Mouse (Mus musculus) midbrain, postnatal 0 days (tissue): ENCODE measurements at regions not wholly inside any gene's neighbourhood (a gene's known extent, or its start where the extent isn't known, plus 50 kb on each side); places are given as distances from the start of the nearest gene placed in this dataset.

Experiments
- ATAC-seq: fragments of 200-750 bp; cut with Nextera tagmentation; 2 replicates; pipeline ENCODE4 v1.8.0; 2017; ENCODE audit warnings: moderate number of reproducible peaks, mild to moderate bottlenecking, moderate TSS enrichment, moderate library complexity; ENCODE audit not compliant: low FRiP score
- DNase-seq: peaks from one replicate; pipeline ENCODE4 v3.0.0-alpha.2; 2015; ENCODE audit warnings: low spot score
- H3K27ac ChIP-seq: fragments of 300-500 bp; sonication (generic); 2 replicates; pipeline ENCODE4 v1.5.1; 2014; ENCODE audit warnings: low read depth, mild to moderate bottlenecking, low read length, mixed read lengths
- H3K27me3 ChIP-seq: fragments of 300-500 bp; sonication (generic); 2 replicates; pipeline ENCODE4 v1.6.1; 2014; ENCODE audit warnings: low read length, control low read depth, mixed read lengths; ENCODE audit not compliant: insufficient read depth
- H3K36me3 ChIP-seq: fragments of 300-500 bp; sonication (generic); 2 replicates; pipeline ENCODE4 v1.6.1; 2014; ENCODE audit warnings: low read length, control low read depth, mixed read lengths; ENCODE audit not compliant: insufficient read depth
- H3K4me1 ChIP-seq: fragments of 300-500 bp; sonication (generic); 2 replicates; pipeline ENCODE4 v1.6.1; 2014; ENCODE audit warnings: mild to moderate bottlenecking, control low read depth, antibody characterized with exemption, low read length, mixed read lengths; ENCODE audit not compliant: insufficient read depth
- H3K4me2 ChIP-seq: fragments of 300-500 bp; sonication (generic); 2 replicates; pipeline ENCODE4 v1.6.1; 2014; ENCODE audit warnings: low read depth, mild to moderate bottlenecking, low read length, mixed read lengths; ENCODE audit not compliant: poor library complexity, severe bottlenecking
- H3K4me3 ChIP-seq: fragments of 300-500 bp; sonication (generic); 2 replicates; pipeline ENCODE4 v1.5.1; 2014; ENCODE audit warnings: low read depth, mild to moderate bottlenecking, low read length, moderate library complexity
- H3K9ac ChIP-seq: fragments of 300-500 bp; sonication (generic); replicated peaks from 2 replicates; pipeline ENCODE4 v1.6.1; 2014; ENCODE audit warnings: mild to moderate bottlenecking, low read length, moderate library complexity, mixed read lengths; ENCODE audit not compliant: poor library complexity, severe bottlenecking
- H3K9me3 ChIP-seq: fragments of 300-500 bp; sonication (generic); 2 replicates; pipeline ENCODE4 v1.6.1; 2016; ENCODE audit warnings: low read length, control low read depth
- CTCF ChIP-seq: IDR thresholded peaks from 2 replicates; pipeline ENCODE4 v1.5.1; 2016; ENCODE audit warnings: antibody characterized with exemption, mild to moderate bottlenecking
- WGBS: fragments of 180-500 bp; shearing (Covaris S2); extraction: QIAGEN DNeasy Blood & Tissue Kit; methylation state at CpG from one replicate; pipeline ENCODE4 v1.1.7; 2014; 5-methylcytosine and 5-hydroxymethylcytosine counted together

- Histone ChIP-seq H3K4me3 (no peak overlapping the region), H3K36me3 (no peaks in the 10 kb centered on the region), H3K27me3 (no peaks in the 10 kb centered on the region), H3K4me1 (no peaks in the 10 kb centered on the region), H3K27ac (no peak overlapping the region), H3K9ac (no peak overlapping the region), H3K9me3 (no peaks in the 10 kb centered on the region), H3K4me2 (no peak overlapping the region)
- TF ChIP-seq CTCF: no peak
- whole genome bisulfite sequencing: 41% methylated on average over 16 of the region's 16 CpGs
- ATAC-seq: no peak
- DNase-seq: no peak
Measured at GRCm38 (mm10) chr1:71995573-71996233, 216.4 kb downstream of the Mreg start.

GRCm38 (mm10) chr1:71990936-71991335, 221.2 kb downstream of the Mreg start:
- DNase-seq: no peak
- Histone ChIP-seq H3K4me2 (no peak overlapping the region), H3K36me3 (no peaks in the 10 kb centered on the region), H3K27me3 (no peaks in the 10 kb centered on the region), H3K4me3 (no peak overlapping the region), H3K4me1 (no peaks in the 10 kb centered on the region), H3K27ac (no peak overlapping the region), H3K9me3 (no peaks in the 10 kb centered on the region), H3K9ac (no peak overlapping the region)
- WGBS: 93% methylated on average over 3 of the region's 3 CpGs
- no peak for ATAC-seq
- TF ChIP-seq CTCF: no peak

- Histone ChIP-seq H3K27me3 (no peaks in the 10 kb centered on the region), H3K9me3 (no peaks in the 10 kb centered on the region), H3K4me2 (no peak overlapping the region), H3K4me1 (no peaks in the 10 kb centered on the region), H3K4me3 (no peak overlapping the region), H3K9ac (no peak overlapping the region), H3K36me3 (no peaks in the 10 kb centered on the region), H3K27ac (no peak overlapping the region)
- no peak for TF ChIP-seq CTCF
- DNase-seq (no peak), ATAC-seq (no peak)
- WGBS: 88% methylated on average over 3 of the region's 3 CpGs
Measured at GRCm38 (mm10) chr1:71988086-71988485, 224.0 kb downstream of the Mreg start.

- H3K36me3 ChIP-seq: no peaks in the 10 kb centered on the region
- WGBS: 97% methylated on average over 1 of the region's 1 CpGs
- no peak overlapping the region for H3K27ac ChIP-seq
- no peaks in the 10 kb centered on the region for H3K4me1 ChIP-seq
- H3K9ac ChIP-seq: no peak overlapping the region
- no peak overlapping the region for H3K4me2 ChIP-seq
- no peak for TF ChIP-seq CTCF
- ATAC-seq (no peak), DNase-seq (no peak)
- H3K4me3 ChIP-seq: no peak overlapping the region
- no peaks in the 10 kb centered on the region for H3K9me3 ChIP-seq
- H3K27me3 ChIP-seq: no peaks in the 10 kb centered on the region
Measured at GRCm38 (mm10) chr1:71986047-71986446, 226.1 kb downstream of the Mreg start.

- TF ChIP-seq CTCF: no peak
- no peak overlapping the region for H3K4me2 ChIP-seq
- ATAC-seq (no peak), DNase-seq (no peak)
- no peak overlapping the region for H3K27ac ChIP-seq
- H3K9me3 ChIP-seq: no peaks in the 10 kb centered on the region
- no peak overlapping the region for H3K4me3 ChIP-seq
- no peaks in the 10 kb centered on the region for H3K27me3 ChIP-seq
- H3K4me1 ChIP-seq: no peaks in the 10 kb centered on the region
- no peaks in the 10 kb centered on the region for H3K36me3 ChIP-seq
- WGBS: 87% methylated on average over 7 of the region's 7 CpGs
- no peak overlapping the region for H3K9ac ChIP-seq
Measured at GRCm38 (mm10) chr1:71983786-71984185, 228.3 kb downstream of the Mreg start.

GRCm38 (mm10) chr1:71982423-71983262, 229.5 kb downstream of the Mreg start:
- H3K4me1 ChIP-seq: no peaks in the 10 kb centered on the region
- DNase-seq: no peak
- H3K27me3 ChIP-seq: no peaks in the 10 kb centered on the region
- TF ChIP-seq CTCF: no peak
- H3K27ac ChIP-seq: no peak overlapping the region
- H3K4me3 ChIP-seq: no peak overlapping the region
- ATAC-seq: no peak
- H3K36me3 ChIP-seq: no peaks in the 10 kb centered on the region
- no peak overlapping the region for H3K4me2 ChIP-seq
- H3K9ac ChIP-seq: no peak overlapping the region
- H3K9me3 ChIP-seq: no peaks in the 10 kb centered on the region
- 89% methylated on average over 5 of the region's 5 CpGs for WGBS
